Mouse (Mus musculus): ENCODE data around the gene Tsen54.

The Tsen54 gene

GRCm38 (mm10) chr11:115829036-115829435 lies 14.5 kb downstream of the Tsen54 start:
- DNase-seq (ENCODE audit: low read depth, low spot score), result no peak

GRCm38 (mm10) chr11:115830550-115831325 lies 16.2 kb downstream of the Tsen54 start:
- no peak for DNase-seq (ENCODE audit: low read depth, low spot score)

DNA sequence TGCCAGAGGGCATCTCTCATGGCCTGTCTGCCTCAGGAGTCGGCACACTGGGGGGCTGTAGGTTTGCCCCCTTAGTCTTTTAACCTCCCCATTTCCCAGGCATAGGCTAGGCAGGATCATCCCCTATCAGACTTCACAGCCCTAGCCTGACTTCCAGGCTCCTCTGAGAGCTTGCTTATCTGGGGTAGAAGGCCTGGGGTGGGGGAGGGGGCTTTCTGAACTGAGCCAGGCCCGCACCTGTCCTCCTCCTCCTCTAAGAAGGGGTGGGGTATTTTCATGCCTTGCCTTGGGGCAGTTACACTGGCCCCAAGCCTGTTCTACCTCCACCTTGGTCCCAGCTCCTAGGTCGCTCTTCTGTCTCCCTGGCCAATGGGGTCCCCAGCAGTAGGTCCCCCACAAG lies 17.0 kb downstream of the Tsen54 start:
- DNase-seq (ENCODE audit: low read depth, low spot score), result no peak

- DNase-seq (ENCODE audit: low read depth, low spot score), result no peak
These were observed 17.5 kb downstream of the Tsen54 start for GRCm38 (mm10) chr11:115832064-115832463.

GRCm38 (mm10) chr11:115832523-115832922 lies 18.0 kb downstream of the Tsen54 start:
- DNase-seq (ENCODE audit: low read depth, low spot score), result no peak

DNA sequence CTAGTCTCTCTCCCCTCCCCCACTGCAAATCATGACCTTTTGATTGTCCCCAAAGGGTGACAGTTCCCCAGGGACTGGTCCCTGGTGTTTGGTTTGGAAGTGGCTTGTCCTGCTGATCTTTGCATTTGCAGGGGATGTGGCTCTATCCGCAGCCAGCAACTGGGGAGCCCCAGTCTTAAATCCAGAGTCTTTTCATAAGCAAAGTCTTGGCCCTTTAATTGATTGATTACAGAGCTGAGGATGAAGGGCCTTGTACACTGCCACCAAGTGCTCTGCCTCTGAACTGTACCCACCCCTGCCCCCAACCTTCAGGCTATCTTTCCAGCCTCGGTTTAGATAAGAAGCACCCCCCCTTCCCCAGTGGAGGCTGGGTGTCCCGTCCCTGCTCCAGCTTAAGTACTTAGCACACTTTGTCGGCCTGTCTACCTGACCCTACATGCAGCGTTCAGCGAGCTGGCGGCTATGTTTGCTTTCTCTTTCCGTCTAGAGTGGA lies 18.5 kb downstream of the Tsen54 start:
- no peak for DNase-seq (ENCODE audit: low read depth, low spot score)

GRCm38 (mm10) chr11:115834033-115834432 lies 19.5 kb downstream of the Tsen54 start:
- no peak for DNase-seq (ENCODE audit: low read depth, low spot score)

DNA sequence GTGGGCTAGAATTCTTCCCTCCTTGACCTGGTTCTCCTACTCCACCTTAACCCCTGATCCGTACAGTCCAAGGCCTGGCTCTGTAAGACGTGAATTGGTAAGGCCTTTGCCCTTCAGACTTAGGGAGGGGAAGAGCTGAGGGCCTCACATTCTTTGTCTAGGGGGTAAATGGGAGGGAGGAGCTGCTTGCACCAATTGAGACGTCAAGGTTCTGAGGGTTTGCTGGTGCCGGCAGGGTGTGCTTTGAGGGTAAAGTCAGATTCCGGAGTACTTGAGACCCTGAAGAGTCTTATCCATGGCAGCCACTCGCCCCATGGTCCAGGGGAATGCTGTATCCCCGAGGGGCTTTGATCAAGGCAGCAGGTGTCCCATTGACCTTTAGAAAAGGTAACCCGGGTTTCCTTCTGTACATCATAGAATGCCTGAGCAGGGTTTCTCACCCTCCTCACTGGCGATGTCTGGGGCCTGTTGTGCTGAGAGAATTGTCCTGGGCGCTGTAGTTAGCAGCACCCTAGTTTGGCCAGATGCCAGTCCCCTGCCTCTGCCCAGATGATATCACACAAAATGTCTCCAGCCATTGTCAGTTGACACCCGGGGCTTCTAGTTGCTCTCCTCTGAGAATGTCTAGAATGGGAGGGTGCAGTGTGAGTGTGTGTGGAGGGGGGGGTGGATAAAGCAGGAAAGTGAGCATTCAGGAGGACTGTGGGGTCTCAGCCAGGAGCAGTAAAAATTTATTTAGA lies 22.3 kb downstream of the Tsen54 start:
- DNase-seq (ENCODE audit: low read depth, low spot score), result no peak

DNA sequence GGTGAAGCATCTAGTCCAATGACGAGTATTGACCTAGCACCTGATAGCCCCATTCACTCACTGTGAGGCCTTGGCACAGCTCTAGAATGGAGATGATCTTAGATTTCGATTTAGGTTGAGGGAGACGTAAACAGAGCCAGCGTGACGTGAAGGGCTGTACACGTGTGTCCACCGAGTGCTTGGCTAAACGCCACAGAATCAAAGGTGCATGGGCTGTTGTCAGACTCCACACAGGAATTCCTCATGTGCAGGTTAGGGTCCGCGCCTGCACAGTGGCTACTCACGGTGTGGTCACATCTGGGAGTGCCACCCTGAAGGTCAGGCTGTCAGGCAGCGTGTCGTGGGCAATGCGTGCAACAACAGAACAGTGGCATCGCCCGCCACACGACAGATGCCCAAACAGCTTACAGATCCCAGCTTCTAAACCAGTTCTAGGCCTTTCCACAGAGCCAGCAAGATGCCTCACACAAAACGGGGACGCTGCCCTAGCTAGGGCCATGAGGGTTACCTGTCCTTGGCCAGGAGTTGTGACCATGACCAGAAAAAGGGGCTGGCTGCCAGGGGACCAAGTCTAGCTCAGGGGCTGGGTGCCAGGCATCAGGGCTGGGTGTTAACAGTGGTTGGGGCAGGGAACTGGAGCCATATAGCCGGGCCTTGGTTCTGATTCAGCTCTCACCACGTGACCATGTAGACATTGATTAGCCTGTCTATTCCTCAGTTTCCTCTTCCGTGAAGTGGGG lies 23.3 kb downstream of the Tsen54 start:
- no peak for DNase-seq (ENCODE audit: low read depth, low spot score)

DNA sequence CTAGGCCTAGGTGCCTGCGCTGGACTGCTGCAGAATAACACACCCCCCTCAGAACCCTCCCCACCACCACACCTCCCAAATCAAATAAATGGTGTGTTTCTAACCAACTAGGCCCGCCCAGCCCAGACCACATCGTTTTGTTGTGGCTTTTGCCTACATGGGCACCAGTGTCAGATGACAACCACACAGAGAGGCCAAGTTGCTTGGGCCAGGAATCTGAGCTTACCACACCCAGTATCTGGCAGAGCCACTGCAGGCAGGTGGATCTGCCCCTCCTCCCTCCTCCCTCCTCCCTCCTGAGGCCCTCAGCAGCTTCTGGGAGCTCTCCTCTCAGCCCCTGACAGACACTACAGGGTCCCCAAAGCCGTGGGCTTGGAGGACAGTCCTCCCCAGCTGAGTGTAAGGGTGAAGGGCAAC lies 24.4 kb downstream of the Tsen54 start:
- no peak for DNase-seq (ENCODE audit: low read depth, low spot score)

DNA sequence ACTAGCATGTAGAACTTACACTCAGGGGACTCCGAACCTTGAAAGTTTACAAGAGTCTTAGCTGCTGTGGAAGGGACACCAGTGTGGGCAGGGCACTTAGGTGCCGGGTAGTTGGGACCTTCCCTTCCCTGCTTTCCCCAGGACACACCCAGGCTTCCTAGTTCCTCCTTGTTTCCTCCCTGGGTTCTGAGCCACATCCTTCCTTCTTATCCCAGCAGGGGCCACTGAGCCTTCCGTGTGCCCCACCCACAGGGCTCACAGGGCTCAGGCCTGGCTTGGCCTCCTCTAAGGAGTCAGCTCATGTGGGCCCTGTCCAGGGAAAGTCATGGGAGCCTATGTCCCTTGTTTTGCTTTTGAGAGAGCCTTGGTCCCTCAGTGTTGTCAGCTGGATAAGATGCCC lies 25.2 kb downstream of the Tsen54 start:
- no peak for DNase-seq (ENCODE audit: low read depth, low spot score)

- peak; percentile 12 for DNase-seq (ENCODE audit: low read depth, low spot score)
These were observed 26.5 kb downstream of the Tsen54 start for GRCm38 (mm10) chr11:115841044-115841443.

DNA sequence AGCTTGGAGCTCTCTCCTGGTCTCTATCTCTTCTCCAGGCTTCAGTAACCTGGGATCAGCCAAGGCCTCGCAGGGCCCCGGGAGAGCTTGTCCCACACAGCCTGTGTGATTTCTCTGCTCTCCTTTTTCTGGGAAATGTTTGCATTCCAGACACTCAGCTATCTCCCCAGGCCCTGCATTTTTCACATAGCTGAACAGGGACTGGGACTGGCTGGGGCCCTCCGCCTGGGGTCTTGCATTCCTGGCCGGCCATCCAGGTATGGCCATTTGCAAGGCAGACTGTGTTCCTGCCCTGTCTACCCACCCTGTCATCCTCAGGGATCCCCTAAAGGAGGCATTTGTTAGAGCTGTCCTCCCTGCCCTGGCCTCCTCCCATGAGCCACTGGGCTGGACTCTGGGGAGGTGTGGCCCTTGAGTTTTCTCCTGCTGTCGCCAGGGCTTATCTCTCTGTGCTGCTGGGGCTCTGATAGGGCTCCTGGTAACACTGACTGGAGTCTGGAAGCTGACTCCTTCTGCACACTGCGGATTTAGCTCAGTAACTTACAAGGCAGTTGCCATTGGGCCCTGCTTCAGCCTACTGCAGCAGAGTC lies 27.5 kb downstream of the Tsen54 start:
- no peak for DNase-seq (ENCODE audit: low read depth, low spot score)

GRCm38 (mm10) chr11:115843141-115843890 lies 28.8 kb downstream of the Tsen54 start:
- no peak for DNase-seq (ENCODE audit: low read depth, low spot score)

DNA sequence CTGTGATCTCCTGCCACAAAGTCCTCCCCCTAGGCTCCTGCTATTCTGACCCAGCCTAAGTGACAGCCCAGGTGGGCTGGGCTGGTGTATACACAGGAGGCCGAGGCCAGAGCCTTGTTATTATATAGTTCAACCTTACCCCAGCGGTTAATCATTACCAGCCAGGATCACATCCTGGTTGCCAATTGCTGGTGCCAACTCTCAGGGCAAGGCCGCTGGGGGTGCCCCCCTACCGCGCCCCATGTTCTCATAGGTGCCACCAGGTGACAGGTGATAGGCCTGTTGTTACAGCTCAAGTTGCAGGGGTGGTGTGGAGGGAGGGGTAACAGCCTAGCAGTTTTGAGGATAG lies 29.3 kb downstream of the Tsen54 start:
- no peak for DNase-seq (ENCODE audit: low read depth, low spot score)

GRCm38 (mm10) chr11:115844240-115844639 lies 29.7 kb downstream of the Tsen54 start:
- DNase-seq (ENCODE audit: low read depth, low spot score), result no peak

DNA sequence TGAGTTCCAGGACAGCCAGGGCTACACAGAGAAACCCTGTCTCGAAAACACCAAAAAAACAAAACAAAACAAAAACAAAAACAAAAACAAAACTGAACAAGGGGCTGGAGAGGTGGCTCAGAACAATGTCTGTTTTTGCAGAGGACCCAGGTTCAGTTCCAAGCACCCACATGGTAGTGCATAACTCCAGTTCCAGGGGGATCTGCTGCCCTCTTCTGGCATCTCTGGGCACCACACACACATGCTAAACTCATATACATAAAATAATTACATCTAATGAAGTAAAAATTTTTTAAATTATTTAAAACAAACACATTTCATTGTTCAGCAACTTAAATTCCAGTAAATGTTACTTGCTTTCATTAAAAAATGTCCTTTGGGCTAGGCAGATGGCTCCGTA lies 31.3 kb downstream of the Tsen54 start:
- no peak for DNase-seq (ENCODE audit: low read depth, low spot score)

DNA sequence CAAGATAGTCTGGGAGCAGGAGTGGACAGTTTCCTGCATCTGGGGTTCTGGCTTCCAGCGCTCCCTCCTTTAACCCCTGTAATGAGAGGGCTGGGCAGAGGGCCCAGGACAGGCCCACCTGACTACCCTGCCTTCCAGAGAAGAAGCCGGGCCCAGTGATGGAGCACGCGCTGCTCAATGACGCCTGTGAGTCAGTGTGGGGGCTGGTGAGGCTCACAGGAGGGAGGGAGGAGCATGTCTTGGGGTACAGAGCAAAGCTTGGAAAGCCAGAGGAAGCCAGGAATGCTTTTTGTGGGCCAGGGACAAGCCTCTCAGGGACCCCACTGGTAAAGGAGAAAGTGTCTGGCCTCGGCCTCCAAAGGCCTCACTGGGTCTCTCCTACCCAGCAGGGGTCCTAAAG lies 40.1 kb downstream of the Tsen54 start:
- no peak for DNase-seq (ENCODE audit: low read depth, low spot score)

DNA sequence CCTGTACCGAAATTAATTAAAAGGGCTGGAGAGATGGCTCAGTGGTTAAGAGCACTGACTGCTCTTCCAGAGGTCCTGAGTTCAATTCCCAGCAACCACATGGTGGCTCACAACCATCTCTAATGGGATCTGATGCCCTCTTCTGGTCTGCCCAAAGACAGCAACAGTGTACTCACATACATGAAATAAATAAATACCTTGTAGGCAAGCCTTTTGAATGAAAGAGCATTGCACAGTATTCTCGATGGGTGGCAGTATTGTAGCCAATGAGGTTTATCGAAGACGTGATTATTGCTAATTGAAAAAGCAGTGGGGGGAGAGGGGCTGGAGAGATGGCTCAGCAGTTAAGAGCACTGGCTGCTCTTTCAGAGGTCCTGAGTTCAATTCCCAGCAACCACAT lies 42.6 kb downstream of the Tsen54 start:
- DNase-seq (ENCODE audit: low read depth, low spot score), result peak; percentile 9

DNA sequence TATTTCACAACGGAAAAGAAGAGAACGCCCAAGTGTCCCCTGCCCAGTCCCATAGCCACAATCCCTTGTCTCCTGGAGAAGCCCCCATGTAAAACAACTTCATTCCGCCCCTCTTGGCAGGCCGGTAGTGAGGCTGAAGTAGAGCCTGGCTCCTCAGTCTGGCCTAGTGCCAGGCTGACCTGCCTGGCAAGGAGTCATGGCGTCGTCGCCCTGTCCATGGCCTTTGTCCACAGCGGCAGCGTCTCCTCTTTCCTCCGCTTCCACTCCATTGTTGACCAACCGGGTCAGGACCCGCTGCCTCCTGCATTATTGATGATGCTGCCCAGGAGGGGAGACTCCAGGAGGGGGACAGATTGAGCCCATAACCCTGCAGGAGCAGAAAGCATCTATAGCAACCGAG lies 43.4 kb downstream of the Tsen54 start:
- DNase-seq (ENCODE audit: low read depth, low spot score), result no peak

DNA sequence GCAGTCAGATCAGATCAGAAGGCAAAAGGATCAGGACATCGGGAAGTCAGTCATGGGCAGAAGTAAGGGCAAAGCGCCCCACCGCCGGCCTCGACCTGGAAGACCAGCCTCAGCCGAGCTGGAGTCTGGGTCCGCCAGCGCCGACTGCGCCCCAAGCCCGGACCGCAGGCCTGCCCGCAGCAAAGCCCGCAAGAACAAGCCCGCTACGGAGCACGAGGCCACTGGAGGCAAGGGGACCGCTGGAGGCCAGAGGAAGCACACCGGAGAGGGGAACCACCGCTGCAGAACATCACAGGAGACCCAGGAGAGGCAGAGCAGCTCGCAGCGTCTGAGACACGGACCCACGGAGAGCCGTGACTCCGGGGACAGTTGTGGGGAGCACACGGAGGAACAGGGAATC lies 43.8 kb downstream of the Tsen54 start, which contains the start of gene Myo15b:
TSS of gene Myo15b (plus strand) at position 53 of the 400 bp plus-strand sequence.
- no peak for DNase-seq (ENCODE audit: low read depth, low spot score)
